Mouse (Mus musculus): Measurements from ENCODE around the gene Plpp4. TPM values are rescaled to one million over a fixed set of nuclear protein-coding genes. Genes with fewer than 3 reads are reported as not detected.

The Plpp4 gene
- total RNA-seq, 1 experiment, result not detected

DNA sequence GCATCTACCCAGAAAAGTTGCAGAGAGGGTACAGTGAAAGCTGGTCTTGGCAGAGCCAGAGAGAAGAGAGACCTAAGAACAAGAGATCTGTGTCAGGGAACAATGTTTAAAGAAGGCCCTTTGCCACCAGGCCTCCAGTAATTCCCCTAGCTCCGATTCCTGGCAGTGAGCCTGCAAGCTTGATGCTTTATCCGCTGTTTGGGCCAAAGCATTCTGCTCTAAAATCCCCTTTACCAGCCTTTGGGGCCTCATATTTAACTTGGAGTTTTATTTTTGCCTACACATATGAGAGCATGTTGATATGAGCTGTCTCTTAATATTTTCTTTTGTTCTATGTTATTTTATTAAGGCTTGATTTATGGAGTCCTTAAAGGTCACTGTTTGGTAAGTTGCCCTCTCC lies 57.1 kb downstream of the Plpp4 start:
- TF ChIP-seq CHD2 (IDR thresholded peaks at IDR 0.05; ENCODE audit: low read depth, low read length), result no peak
- no peak for TF ChIP-seq HCFC1 (IDR thresholded peaks at IDR 0.05; ENCODE audit: borderline replicate concordance, insufficient read depth, low read length)
- no peak for TF ChIP-seq ZNF384 (IDR thresholded peaks at IDR 0.05; ENCODE audit: low read depth, low read length)
- no peak for TF ChIP-seq MAFK (IDR thresholded peaks at IDR 0.05; ENCODE audit: insufficient read depth, low read depth, low read length)
- no peak for TF ChIP-seq ZC3H11A (IDR thresholded peaks at IDR 0.05; ENCODE audit: borderline replicate concordance, low read depth, low read length)
- Histone ChIP-seq H3K4me1 (ENCODE audit: control insufficient read depth in 2 of 2, insufficient read depth in 2 of 2, low read length in 2 of 2, poor library complexity in 1 of 2) (0 out of 4 replicates have a peak, but pooled peaks cover 0 to 2% of the 10 kb centered on the region in 2 experiments), H3K4me3 (ENCODE audit: insufficient read depth in 1 of 2, low read depth in 1 of 2, low read length in 2 of 2, poor library complexity in 1 of 2, severe bottlenecking in 1 of 2) (no peak overlapping the region), H3K9me3 (ENCODE audit: control insufficient read depth, insufficient read depth, low read depth, low read length) (no peaks in the 10 kb centered on the region), H3K9ac (ENCODE audit: insufficient read depth, low read depth, low read length, poor library complexity, severe bottlenecking) (no peak overlapping the region), H3K36me3 (ENCODE audit: control insufficient read depth, insufficient read depth, low read length, poor library complexity, severe bottlenecking) (no peaks in the 10 kb centered on the region), H3K27ac (ENCODE audit: insufficient read depth, low read depth, low read length, poor library complexity, severe bottlenecking) (no peak overlapping the region)
- in situ Hi-C loops (cut with MboI; ENCODE audit: low sequenced_read_pairs in 2 of 2, unreplicated experiment in 2 of 2), result no loop called here
- no peak for DNase-seq (ENCODE audit: low read depth, low spot score)

DNA sequence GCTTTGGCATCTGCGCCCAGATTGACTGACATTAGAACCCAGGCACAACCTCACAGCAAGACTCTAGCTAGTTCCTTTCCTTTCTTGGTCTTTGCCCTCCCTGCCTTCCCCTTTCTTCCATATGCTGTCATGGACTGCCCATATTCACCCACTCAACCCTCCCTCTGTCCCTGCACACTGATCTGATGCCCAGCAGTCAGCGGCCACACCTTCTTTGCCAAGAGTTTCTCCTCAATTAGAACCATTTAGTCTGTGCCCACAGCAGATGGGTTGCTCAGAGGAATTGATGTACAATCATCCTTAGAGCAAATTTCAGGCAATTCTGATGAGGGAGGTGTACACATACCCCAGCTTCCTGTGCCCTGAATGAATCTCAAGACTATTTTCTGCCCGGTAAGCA lies 83.3 kb downstream of the Plpp4 start:
- in situ Hi-C loops (cut with MboI; ENCODE audit: low sequenced_read_pairs in 2 of 2, unreplicated experiment in 2 of 2), result no loop called here
- no peaks in the 10 kb centered on the region for H3K9me3 ChIP-seq (ENCODE audit: control insufficient read depth, insufficient read depth, low read depth, low read length)

DNA sequence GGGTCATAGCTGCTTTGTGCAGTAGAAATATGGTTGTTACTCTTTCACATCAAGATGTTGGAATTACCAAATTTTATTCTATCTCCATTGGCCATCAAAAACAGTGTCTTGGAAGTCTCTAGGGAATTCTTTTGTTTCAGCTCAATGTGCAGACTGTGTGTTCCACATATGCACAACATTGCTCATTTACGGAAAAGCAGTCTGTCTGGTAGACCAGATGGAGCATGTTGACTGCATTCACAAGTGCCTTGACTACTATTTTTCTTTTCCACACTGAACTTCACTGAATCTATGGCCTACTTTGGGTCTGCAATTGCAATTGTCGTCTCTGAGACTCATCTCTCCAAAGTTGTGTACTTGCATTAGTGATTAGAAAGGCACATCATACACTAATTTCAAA lies 98.7 kb downstream of the Plpp4 start:
- Histone ChIP-seq H3K9me3 (ENCODE audit: control insufficient read depth, insufficient read depth, low read depth, low read length) (no peaks in the 10 kb centered on the region), H3K27ac (ENCODE audit: insufficient read depth, low read depth, low read length, poor library complexity, severe bottlenecking) (no peak overlapping the region), H3K36me3 (ENCODE audit: control insufficient read depth, insufficient read depth, low read length, poor library complexity, severe bottlenecking) (no peaks in the 10 kb centered on the region), H3K9ac (ENCODE audit: insufficient read depth, low read depth, low read length, poor library complexity, severe bottlenecking) (no peak overlapping the region), H3K4me3 (ENCODE audit: insufficient read depth in 1 of 2, low read depth in 1 of 2, low read length in 2 of 2, poor library complexity in 1 of 2, severe bottlenecking in 1 of 2) (no peak overlapping the region), H3K4me1 (ENCODE audit: control insufficient read depth in 2 of 2, insufficient read depth in 2 of 2, low read length in 2 of 2, poor library complexity in 1 of 2) (no peaks in the 10 kb centered on the region)
- in situ Hi-C loops (cut with MboI; ENCODE audit: low sequenced_read_pairs in 2 of 2, unreplicated experiment in 2 of 2), result no loop called here
- TF ChIP-seq ZC3H11A (IDR thresholded peaks at IDR 0.05; ENCODE audit: borderline replicate concordance, low read depth, low read length) (no peak), ZNF384 (IDR thresholded peaks at IDR 0.05; ENCODE audit: low read depth, low read length) (no peak), MAFK (IDR thresholded peaks at IDR 0.05; ENCODE audit: insufficient read depth, low read depth, low read length) (no peak), HCFC1 (IDR thresholded peaks at IDR 0.05; ENCODE audit: borderline replicate concordance, insufficient read depth, low read length) (no peak), CHD2 (IDR thresholded peaks at IDR 0.05; ENCODE audit: low read depth, low read length) (no peak)
- DNase-seq (ENCODE audit: low read depth, low spot score), result no peak

More for the DNA sequence above, 83.3 kb downstream of the Plpp4 start:
- Histone ChIP-seq H3K4me3 (ENCODE audit: insufficient read depth in 1 of 2, low read depth in 1 of 2, low read length in 2 of 2, poor library complexity in 1 of 2, severe bottlenecking in 1 of 2) (no peak overlapping the region), H3K9ac (ENCODE audit: insufficient read depth, low read depth, low read length, poor library complexity, severe bottlenecking) (no peak overlapping the region), H3K36me3 (ENCODE audit: control insufficient read depth, insufficient read depth, low read length, poor library complexity, severe bottlenecking) (no peaks in the 10 kb centered on the region), H3K4me1 (ENCODE audit: control insufficient read depth in 2 of 2, insufficient read depth in 2 of 2, low read length in 2 of 2, poor library complexity in 1 of 2) (no peaks in the 10 kb centered on the region), H3K27ac (ENCODE audit: insufficient read depth, low read depth, low read length, poor library complexity, severe bottlenecking) (no peak overlapping the region)
- DNase-seq (ENCODE audit: low read depth, low spot score), result no peak
- no peak for TF ChIP-seq MAFK (IDR thresholded peaks at IDR 0.05; ENCODE audit: insufficient read depth, low read depth, low read length)
- TF ChIP-seq ZNF384 (IDR thresholded peaks at IDR 0.05; ENCODE audit: low read depth, low read length), result no peak
- no peak for TF ChIP-seq CHD2 (IDR thresholded peaks at IDR 0.05; ENCODE audit: low read depth, low read length)
- TF ChIP-seq HCFC1 (IDR thresholded peaks at IDR 0.05; ENCODE audit: borderline replicate concordance, insufficient read depth, low read length), result no peak
- TF ChIP-seq ZC3H11A (IDR thresholded peaks at IDR 0.05; ENCODE audit: borderline replicate concordance, low read depth, low read length), result no peak

DNA sequence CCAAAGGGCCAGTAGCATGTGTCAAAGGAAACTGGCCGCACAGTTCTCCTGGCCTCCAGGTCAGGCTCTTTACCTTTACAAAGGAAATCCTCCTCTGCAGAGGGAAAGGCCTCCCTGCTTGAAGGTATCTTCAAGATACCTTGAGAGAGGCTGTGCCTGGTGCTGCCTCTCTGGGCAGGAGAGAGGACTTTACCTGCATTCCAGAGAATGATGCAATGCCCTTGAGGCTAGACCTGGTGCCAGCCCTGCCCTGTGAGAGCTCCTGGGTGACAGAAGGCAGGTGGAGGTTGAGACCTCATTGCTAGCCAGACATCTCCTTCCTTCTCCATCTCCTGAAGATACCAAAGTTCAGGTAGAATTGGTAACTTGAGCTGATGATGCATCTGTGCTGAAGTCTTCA lies 118.5 kb downstream of the Plpp4 start:
- Histone ChIP-seq H3K9ac (ENCODE audit: insufficient read depth, low read depth, low read length, poor library complexity, severe bottlenecking) (no peak overlapping the region), H3K36me3 (ENCODE audit: control insufficient read depth, insufficient read depth, low read length, poor library complexity, severe bottlenecking) (no peaks in the 10 kb centered on the region), H3K4me3 (ENCODE audit: insufficient read depth in 1 of 2, low read depth in 1 of 2, low read length in 2 of 2, poor library complexity in 1 of 2, severe bottlenecking in 1 of 2) (no peak overlapping the region), H3K4me1 (ENCODE audit: control insufficient read depth in 2 of 2, insufficient read depth in 2 of 2, low read length in 2 of 2, poor library complexity in 1 of 2) (no peaks in the 10 kb centered on the region), H3K9me3 (ENCODE audit: control insufficient read depth, insufficient read depth, low read depth, low read length) (no peaks in the 10 kb centered on the region), H3K27ac (ENCODE audit: insufficient read depth, low read depth, low read length, poor library complexity, severe bottlenecking) (no peak overlapping the region)
- in situ Hi-C loops (cut with MboI; ENCODE audit: low sequenced_read_pairs in 2 of 2, unreplicated experiment in 2 of 2), result no loop called here
- no peak for DNase-seq (ENCODE audit: low read depth, low spot score)
- TF ChIP-seq HCFC1 (IDR thresholded peaks at IDR 0.05; ENCODE audit: borderline replicate concordance, insufficient read depth, low read length), result no peak
- TF ChIP-seq CHD2 (IDR thresholded peaks at IDR 0.05; ENCODE audit: low read depth, low read length), result no peak
- TF ChIP-seq ZC3H11A (IDR thresholded peaks at IDR 0.05; ENCODE audit: borderline replicate concordance, low read depth, low read length), result no peak
- no peak for TF ChIP-seq ZNF384 (IDR thresholded peaks at IDR 0.05; ENCODE audit: low read depth, low read length)
- no peak for TF ChIP-seq MAFK (IDR thresholded peaks at IDR 0.05; ENCODE audit: insufficient read depth, low read depth, low read length)

DNA sequence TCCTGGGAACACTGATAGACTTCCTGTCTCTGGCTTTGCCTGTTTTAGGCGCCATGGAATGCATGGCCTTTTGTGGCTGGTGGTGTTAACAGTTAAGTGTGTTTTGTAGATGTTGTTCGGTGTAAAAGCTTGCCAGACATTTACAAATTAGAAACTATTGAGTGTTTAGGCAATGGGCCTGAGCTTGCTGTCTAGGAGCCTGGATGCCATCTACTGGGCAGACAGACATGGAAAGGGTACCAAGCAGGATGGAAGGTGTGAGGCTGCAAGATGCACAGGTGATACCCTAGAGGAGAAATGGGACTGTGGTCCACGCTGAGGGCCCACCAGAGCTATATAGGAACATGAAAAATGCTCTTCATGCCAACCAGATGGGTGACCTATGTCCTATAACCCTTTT lies 128.3 kb downstream of the Plpp4 start:
- H3K27ac ChIP-seq (ENCODE audit: insufficient read depth, low read depth, low read length, poor library complexity, severe bottlenecking), result no peak overlapping the region
- H3K4me1 ChIP-seq (ENCODE audit: control insufficient read depth in 2 of 2, insufficient read depth in 2 of 2, low read length in 2 of 2, poor library complexity in 1 of 2), result no peaks in the 10 kb centered on the region
- H3K4me3 ChIP-seq (ENCODE audit: insufficient read depth in 1 of 2, low read depth in 1 of 2, low read length in 2 of 2, poor library complexity in 1 of 2, severe bottlenecking in 1 of 2), result no peak overlapping the region
- in situ Hi-C loops (cut with MboI; ENCODE audit: low sequenced_read_pairs in 2 of 2, unreplicated experiment in 2 of 2), result no loop called here
- no peaks in the 10 kb centered on the region for H3K36me3 ChIP-seq (ENCODE audit: control insufficient read depth, insufficient read depth, low read length, poor library complexity, severe bottlenecking)
- no peak for DNase-seq (ENCODE audit: low read depth, low spot score)
- no peak overlapping the region for H3K9ac ChIP-seq (ENCODE audit: insufficient read depth, low read depth, low read length, poor library complexity, severe bottlenecking)
- TF ChIP-seq HCFC1 (IDR thresholded peaks at IDR 0.05; ENCODE audit: borderline replicate concordance, insufficient read depth, low read length), result no peak
- TF ChIP-seq ZC3H11A (IDR thresholded peaks at IDR 0.05; ENCODE audit: borderline replicate concordance, low read depth, low read length), result no peak
- no peak for TF ChIP-seq CHD2 (IDR thresholded peaks at IDR 0.05; ENCODE audit: low read depth, low read length)
- TF ChIP-seq MAFK (IDR thresholded peaks at IDR 0.05; ENCODE audit: insufficient read depth, low read depth, low read length), result no peak
- TF ChIP-seq ZNF384 (IDR thresholded peaks at IDR 0.05; ENCODE audit: low read depth, low read length), result no peak
- no peaks in the 10 kb centered on the region for H3K9me3 ChIP-seq (ENCODE audit: control insufficient read depth, insufficient read depth, low read depth, low read length)

Measured in ES-E14 (cell line).